Mouse (Mus musculus) right cerebral cortex, postnatal 14 days (tissue): ENCODE data around the gene Iqgap2.

Source experiments
- DNase-seq: peaks from one replicate; pipeline ENCODE4 v3.0.0; 2022

Iqgap2 gene

GRCm38 (mm10) chr13:95610786-95611562 lies 280.7 kb downstream of the Iqgap2 start:
- no peak for DNase-seq

DNA sequence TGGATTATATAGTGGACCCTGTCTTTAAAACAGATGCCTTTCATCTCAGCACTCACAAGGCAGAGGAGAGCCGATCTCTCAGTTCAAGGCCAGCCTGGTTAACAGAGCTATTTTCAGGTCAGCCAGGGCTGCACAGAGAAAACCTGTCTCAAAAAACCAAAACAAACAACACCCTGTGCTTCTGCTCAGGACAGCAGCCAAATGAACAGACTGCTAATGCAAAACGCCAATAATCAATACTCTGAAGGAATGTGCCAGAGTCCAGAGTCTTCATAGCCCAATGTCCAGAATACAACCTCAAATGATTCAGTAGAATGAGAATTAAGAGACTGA lies 282.7 kb downstream of the Iqgap2 start:
- DNase-seq, result no peak

DNA sequence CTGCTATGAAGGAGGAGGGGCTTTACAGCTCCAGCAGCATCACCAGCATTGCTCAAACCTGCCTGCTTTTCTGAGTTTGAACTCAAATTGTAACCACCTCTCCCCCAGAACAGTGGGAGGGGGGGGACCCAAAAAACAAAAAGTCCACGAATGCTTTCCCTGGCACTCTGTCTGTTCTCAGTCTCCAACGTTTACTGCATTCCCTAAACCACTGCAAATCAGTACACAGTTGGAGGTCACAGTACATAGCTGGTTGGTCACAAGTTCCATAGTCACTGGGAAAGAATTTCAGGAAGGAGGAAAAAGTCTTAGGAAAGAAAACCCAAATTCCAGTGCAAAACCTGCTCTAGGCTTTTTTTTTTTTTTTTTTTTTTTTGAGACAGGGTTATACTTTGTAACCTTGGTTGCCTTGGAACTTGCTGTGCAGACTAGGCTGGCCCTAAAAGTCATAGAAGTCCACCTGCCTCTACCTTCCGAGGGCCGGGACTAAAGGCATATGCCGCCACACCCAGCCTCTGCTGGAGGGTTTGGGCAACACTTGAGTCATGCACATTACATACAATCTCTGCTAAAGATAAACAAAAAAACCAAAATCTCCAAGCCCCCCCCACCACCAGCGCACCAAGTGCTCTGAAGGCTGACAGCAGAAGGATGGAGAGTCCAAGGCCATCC lies 283.2 kb downstream of the Iqgap2 start:
- no peak for DNase-seq

GRCm38 (mm10) chr13:95607019-95607418 lies 284.7 kb downstream of the Iqgap2 start:
- no peak for DNase-seq

DNA sequence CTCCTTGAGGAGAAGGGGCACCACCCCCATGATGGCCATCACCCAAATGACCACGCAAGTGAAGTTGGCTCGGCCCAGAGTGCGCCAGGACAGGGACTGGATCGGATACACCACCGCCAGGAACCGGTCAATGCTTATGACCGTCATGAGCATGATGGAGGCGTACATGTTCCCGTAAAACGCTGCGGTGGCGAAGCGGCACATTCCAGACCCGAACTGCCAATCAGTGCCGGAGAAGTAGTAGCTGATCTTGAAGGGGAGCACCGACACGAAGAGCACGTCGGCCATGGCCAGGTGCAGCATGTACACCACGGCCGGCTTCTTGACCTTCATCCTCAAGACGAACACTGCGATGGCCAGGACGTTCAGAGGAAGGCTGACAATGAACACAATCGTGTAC lies 287.4 kb downstream of the Iqgap2 start:
- no peak for DNase-seq

DNA sequence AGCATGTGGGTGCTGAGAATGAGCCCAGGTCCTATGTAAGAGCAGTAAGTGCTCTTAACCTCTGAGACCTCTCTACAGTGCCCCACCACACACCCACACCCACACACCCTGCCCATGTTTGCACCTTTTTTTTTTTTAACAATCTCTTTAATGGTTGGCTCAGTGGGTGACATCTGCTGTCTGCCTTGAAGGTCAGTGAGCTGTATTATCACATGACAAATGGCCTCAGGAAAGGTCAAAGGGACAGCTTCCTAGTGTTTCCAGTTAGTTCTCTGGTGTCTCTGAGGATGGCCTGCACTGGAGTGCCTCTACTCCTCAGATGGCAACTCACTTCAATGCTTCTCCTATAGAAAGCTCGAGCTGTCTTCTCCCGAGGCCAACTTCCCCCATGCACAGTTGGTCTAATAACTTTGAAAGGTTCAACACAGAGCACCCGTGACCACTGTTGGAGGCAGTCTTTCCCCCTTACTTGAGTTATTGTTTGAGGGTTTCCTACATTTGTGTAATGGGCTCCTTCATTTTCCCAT lies 291.8 kb downstream of the Iqgap2 start:
- no peak for DNase-seq

- DNase-seq, result no peak
Observed at GRCm38 (mm10) chr13:95598232-95598920, 293.3 kb downstream of the Iqgap2 start.

GRCm38 (mm10) chr13:95597578-95597977 lies 294.1 kb downstream of the Iqgap2 start:
- DNase-seq, result no peak

GRCm38 (mm10) chr13:95596689-95597088 lies 295.0 kb downstream of the Iqgap2 start:
- DNase-seq, result no peak

- no peak for DNase-seq
Observed at GRCm38 (mm10) chr13:95595921-95596320, 295.8 kb downstream of the Iqgap2 start.

DNA sequence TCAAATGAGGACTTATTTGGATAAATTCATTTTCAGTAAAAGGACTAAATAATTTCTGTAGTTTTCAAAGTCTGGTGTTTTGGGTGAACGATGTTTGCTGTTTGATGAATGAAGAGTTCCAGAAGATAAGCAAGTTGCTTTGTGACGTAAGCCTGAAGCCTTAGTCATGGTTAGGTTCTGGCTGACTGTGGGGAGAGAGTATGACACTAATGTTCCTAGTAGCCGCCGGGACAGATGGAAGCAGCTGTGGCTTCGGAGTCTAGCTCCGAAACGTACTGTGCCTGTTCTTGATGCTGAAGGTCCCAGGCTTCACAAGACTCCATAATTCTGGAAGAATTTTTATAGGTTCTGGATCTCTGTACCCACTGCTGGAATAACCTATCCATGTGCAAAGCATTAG lies 296.3 kb downstream of the Iqgap2 start:
- DNase-seq, result no peak

DNA sequence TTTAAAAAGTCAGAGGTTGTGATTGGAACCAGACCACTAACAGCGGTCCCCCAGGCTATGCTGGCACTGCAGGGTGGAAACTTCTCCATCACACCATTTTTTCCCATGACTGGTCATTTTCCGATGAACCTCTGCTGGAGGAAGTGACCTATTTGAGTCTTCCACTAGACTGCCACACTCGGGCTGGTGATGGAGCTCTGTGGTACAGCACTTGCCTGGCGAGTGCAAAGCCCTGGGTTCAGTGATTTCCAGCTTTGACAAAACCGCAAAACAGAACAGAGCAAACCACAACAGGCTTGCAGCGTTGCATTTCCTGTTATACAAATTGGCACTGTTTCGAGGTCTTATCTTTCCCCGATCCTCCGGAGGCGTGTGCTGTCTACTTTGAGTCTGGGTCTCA lies 298.9 kb downstream of the Iqgap2 start:
- no peak for DNase-seq

- no peak for DNase-seq
Observed at GRCm38 (mm10) chr13:95591606-95592005, 300.1 kb downstream of the Iqgap2 start.

DNA sequence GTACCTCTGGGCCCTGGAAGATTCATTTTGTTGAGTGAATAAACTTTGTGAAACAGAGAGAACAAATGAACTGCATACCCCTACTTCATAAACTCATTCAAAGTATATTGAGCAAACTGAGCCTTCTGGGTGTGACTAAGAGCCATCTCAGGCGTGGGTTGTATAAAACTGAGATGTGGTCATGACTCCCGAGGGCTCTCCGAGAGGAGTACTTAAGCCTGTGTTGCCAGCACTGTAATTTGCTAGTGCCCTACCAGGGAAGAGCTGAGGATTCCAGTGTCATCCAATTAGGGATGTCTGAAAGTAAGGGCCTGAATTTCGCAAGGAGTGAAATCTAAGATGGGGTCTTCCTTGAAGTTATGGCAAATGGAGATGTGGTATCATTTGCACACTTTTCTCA lies 304.1 kb downstream of the Iqgap2 start:
- DNase-seq, result no peak

DNA sequence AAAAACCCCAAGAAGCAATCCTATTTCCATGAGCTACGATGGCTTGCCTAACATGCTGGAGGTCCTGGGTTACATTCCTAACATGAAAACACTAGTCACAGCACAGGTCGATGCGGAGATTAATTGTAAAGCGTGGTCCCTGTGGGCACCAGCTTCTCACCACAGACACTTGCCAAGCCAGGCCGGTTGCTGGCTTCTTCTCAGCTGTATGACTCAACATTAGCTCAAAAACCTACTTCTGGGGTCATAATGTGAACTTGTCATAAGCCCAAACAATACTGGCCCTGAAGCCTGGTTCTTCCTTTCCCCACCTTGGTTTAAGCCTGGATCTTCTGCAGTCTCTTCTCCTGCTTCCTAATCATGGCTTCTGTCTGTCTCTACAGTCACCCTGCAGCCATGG lies 306.8 kb downstream of the Iqgap2 start:
- no peak for DNase-seq

DNA sequence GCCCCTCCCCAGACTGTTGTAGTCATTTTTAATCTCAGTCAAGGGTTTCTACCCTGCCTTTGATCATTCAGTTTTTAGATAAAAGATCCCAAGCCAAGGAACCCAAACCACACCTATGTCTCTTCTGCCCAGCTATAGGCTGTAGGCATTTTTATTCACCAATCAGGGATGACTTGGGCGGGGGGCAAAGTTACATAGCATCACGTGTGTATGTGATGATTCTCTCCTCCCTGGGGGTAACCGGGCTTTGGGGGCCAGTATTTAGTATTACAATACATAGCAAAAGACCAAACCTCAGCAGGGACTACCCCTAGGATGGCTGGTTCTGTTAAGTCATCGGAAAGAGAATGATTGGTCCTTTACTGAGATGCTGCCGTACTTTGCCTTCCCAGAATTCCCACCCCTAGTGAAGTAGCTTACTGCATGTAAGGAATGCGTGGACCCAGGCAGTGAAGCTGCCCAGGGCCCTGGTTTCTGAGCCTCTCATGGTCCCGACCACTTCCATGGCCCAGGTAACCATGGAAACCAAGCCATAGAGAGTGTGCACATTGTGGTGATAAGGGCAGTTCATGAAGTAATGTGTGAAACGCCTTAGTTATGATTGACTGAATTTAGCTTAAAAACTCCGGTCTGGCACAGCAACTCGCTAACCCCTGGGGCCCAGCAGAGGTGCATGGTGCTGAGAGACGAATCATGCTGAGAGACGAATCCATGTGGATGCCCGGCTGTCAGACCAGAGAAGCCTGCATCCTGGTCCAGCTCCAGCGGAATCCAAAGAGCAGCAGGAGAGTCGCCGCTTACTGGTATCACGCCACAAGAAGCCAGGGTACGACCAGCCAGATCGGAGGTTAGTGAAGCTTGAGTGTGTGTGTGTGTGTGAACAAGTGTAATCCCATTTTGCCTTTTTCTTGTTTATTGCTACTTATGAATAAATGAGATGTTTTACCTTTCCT lies 308.2 kb downstream of the Iqgap2 start:
- DNase-seq, result peak; percentile 39

- no peak for DNase-seq
Observed at GRCm38 (mm10) chr13:95581850-95582249, 309.9 kb downstream of the Iqgap2 start.

DNA sequence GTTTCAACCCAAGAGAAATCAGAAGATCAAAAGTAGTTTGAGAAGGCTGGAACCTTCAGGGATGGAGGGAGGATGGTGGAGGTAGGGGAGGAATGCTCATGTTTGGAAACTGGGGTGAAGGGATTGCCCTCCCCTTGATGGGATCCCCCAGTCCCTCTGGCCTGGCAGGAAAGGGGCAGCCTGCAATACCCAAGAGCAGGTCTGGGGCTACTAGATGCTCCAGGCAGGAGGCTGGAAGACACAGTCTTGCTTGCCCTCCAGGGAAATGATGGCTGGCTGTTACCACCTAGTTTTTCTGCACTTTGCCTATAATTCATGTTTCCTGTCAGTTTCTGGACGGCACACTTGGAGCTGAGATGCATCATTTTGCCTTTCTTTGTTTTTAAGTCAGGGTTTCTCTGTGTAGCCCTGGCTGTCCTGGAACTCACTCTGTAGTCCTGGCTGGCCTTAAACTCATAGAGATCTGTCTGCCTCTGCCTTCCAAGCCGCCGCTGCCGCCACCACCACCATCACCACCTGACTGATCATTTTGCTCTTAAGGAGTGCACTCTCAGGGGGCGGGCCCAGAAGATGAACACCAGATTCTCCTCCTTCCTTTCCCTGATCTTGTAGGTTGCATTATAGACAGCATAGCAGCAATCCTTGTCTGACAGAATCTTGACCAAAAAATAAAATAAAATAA lies 313.6 kb downstream of the Iqgap2 start:
- DNase-seq, result no peak
